Mouse (Mus musculus): ENCODE data around the gene Max.

DNA sequence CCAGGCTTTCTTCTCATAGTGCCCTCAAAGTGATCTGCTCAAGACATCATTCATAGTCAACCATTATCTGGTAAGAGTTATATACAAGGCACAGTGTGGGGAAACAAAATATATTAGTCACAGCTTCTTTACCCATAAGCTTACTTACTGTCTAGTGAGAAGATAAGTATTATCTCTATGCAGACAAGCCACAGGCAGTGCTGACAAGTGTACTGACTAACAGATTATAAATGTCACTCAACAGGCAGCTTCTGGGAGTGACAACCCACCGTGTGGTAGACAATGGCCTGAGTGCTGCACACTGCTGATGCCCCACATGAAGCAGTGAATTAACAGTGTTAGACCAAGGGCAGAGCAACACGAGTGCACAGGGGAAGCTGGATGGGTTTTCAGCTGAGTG lies 20.5 kb downstream of the Max start:
- TF ChIP-seq CTCF (IDR thresholded peaks at IDR 0.05; ENCODE audit: borderline replicate concordance, extremely low read depth, insufficient read depth, insufficient read length) (no peak), POLR2A (IDR thresholded peaks at IDR 0.05; ENCODE audit: borderline replicate concordance, extremely low read depth, insufficient read depth, insufficient read length, poor library complexity, severe bottlenecking) (no peak)
